Mouse (Mus musculus) G1E (cell line): ENCODE data around the gene Olfr1023.

Experiments used
- CTCF ChIP-seq: IDR thresholded peaks from 2 replicates; pipeline ENCODE4 v1.5.1; 2012; ENCODE audit warnings: low read depth, low read length, inconsistent platforms, mixed read lengths
- GATA1 ChIP-seq: IDR thresholded peaks from 2 replicates; pipeline ENCODE4 v1.6.1; 2012; ENCODE audit warnings: borderline replicate concordance, low read length, inconsistent platforms, mixed read lengths
- POLR2AphosphoS5 ChIP-seq: IDR thresholded peaks from 2 replicates; pipeline ENCODE4 v1.6.1; 2012; ENCODE audit warnings: low read depth, low read length, inconsistent platforms; ENCODE audit not compliant: insufficient replicate concordance
- TAL1 ChIP-seq: conservative IDR thresholded peaks from 2 replicates; pipeline ENCODE4 v1.6.1; 2012; ENCODE audit warnings: low read depth, low read length, inconsistent platforms, mixed read lengths

DNA sequence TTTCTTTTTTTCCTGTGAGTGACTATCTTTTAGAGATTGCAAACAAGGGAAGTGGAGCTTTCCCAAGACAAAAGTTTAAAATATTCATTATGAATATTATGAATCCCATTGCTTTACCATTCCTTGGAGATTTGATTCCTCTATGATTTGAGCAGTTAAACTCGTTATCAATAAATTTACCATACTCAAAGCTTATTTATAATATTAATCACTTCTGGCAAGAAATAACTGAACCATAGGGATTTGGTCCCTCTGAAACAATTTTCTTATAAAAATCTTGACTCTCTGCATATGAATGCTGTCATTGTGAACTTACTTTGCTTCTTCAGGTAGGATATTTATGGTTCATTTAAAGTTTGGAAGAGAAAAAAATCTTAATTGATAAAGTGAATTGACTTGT lies 29.5 kb downstream of the Olfr1023 start, which contains the start of gene Olfr1025-ps1:
- TF ChIP-seq TAL1 (no peak), GATA1 (no peak), CTCF (no peak), POLR2AphosphoS5 (no peak)
